ENCODE assay signal across 7 mouse cellular contexts in the genomic region with DNA sequence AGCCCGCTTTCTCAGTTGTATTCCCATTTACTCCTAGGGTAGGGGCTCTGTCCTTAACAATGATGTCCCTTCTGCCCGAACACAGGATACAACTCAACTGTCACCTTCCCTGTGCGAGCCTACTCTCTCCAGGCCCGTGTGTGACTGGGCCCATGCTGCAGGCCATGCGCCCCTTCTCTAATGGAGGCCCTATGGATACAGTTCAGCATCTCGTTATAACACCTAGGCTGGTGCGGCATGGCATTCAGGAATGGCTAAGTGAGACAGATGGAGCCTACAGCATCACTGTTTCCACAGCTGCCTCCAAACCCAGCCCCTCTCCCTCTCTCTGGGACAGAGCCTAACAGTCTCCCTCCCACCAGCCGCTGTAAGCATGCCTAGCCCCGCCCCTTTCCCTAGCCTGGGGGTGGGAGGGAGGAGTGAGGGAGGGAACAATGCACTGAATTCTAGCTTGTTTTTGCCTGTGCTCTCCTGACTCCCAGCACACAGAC. TPM values are rescaled to one million over a fixed set of nuclear protein-coding genes. Genes with fewer than 3 reads are reported as not detected.
DNase-seq lines count a peak whose midpoint lies in the region; ATAC-seq and TF ChIP-seq lines count a peak whose summit lies in the region.

No protein-coding gene starts in this region.

- H3K79me2 ChIP-seq in MEL (ENCODE audit: control insufficient read depth, insufficient read depth, low read length, poor library complexity) = no peaks in the 10 kb centered on the region

- no peak for TF ChIP-seq EP300 in MEL (IDR thresholded peaks at IDR 0.05; ENCODE audit: low read depth in 1 of 2, low read length in 2 of 2)

- peaks cover 0 to 5% of the 10 kb centered on the region in 2 experiments for H3K36me3 ChIP-seq in MEL (ENCODE audit: control insufficient read depth in 1 of 2, insufficient read depth in 2 of 2, low read length in 2 of 2)
- H3K36me3 ChIP-seq in limb, embryonic 12.5 days = peaks cover 43% of the 10 kb centered on the region

- H3K9ac ChIP-seq in MEL (ENCODE audit: control insufficient read depth, low read depth, low read length, poor library complexity, severe bottlenecking) = no peak overlapping the region
- peak overlapping the region; percentile 27; the same call in 1 of the 2 replicates for H3K9ac ChIP-seq in limb, embryonic 12.5 days (replicated peaks)

- ATAC-seq in limb, embryonic 12.5 days (ENCODE audit: insufficient number of reproducible peaks, insufficient read depth, low FRiP score, low TSS enrichment, low read depth) = peak; percentile 88

- no peak for TF ChIP-seq RAD21 in MEL (IDR thresholded peaks at IDR 0.05; ENCODE audit: low read depth, low read length)

- WGBS in bone marrow, adult 2 months = 53% methylated on average over 9 of the region's 9 CpGs
- 47% methylated on average over 9 of the region's 9 CpGs for WGBS in limb, embryonic 12.5 days

- no peak overlapping the region; the same call in 1 of the 2 replicates for H3K27ac ChIP-seq in MEL (ENCODE audit: control insufficient read depth, low read depth, low read length)
- H3K27ac ChIP-seq in bone marrow, adult 2 months (ENCODE audit: control insufficient read depth, insufficient read depth, low read depth, low read length, poor library complexity) = peak overlapping the region; percentile 59; the same call in 1 of the 2 replicates
- peak overlapping the region; percentile 88 for H3K27ac ChIP-seq in limb, embryonic 12.5 days

- no peak overlapping the region for H3K4me3 ChIP-seq in MEL (ENCODE audit: control insufficient read depth in 1 of 2, insufficient read depth in 1 of 2, low read depth in 2 of 2, low read length in 2 of 2)
- H3K4me3 ChIP-seq in bone marrow, adult 2 months (replicated peaks; ENCODE audit: control insufficient read depth, low read depth, low read length) = no peak overlapping the region
- H3K4me3 ChIP-seq in limb, embryonic 12.5 days (replicated peaks) = no peak overlapping the region

- H3K9me3 ChIP-seq in MEL (replicated peaks; ENCODE audit: insufficient read depth, low read length) = no peaks in the 10 kb centered on the region
- no peaks in the 10 kb centered on the region for H3K9me3 ChIP-seq in limb, embryonic 12.5 days

- TF ChIP-seq POLR2A in MEL (IDR thresholded peaks at IDR 0.05; ENCODE audit: control insufficient read depth in 1 of 2, insufficient read depth in 1 of 2, low read depth in 1 of 2, low read length in 2 of 2, poor library complexity in 1 of 2) = no peak
- TF ChIP-seq POLR2A in bone marrow, adult 2 months (IDR thresholded peaks at IDR 0.05; ENCODE audit: borderline replicate concordance, control insufficient read depth, low read depth, low read length) = no peak

- TF ChIP-seq CTCF in MEL (IDR thresholded peaks at IDR 0.05 in 2 of 3, conservative IDR thresholded peaks at IDR 0.05 in 1 of 3; ENCODE audit: control insufficient read depth in 1 of 3, insufficient read depth in 1 of 3, low read depth in 2 of 3, low read length in 3 of 3, poor library complexity in 1 of 3, severe bottlenecking in 1 of 3) = no peak
- TF ChIP-seq CTCF in bone marrow, adult 2 months (IDR thresholded peaks at IDR 0.05; ENCODE audit: control insufficient read depth, insufficient read depth, low read length) = no peak

- H3K4me2 ChIP-seq in limb, embryonic 12.5 days = no peak overlapping the region; the same call in 1 of the 2 replicates

- H3K27me3 ChIP-seq in MEL (ENCODE audit: control insufficient read depth in 1 of 2, insufficient read depth in 2 of 2, low read length in 2 of 2) = no peaks in the 10 kb centered on the region
- H3K27me3 ChIP-seq in limb, embryonic 12.5 days = no peaks in the 10 kb centered on the region

- peaks cover 0 to 11% of the 10 kb centered on the region in 2 experiments; a peak in 3 of 4 replicates for H3K4me1 ChIP-seq in MEL (ENCODE audit: control insufficient read depth in 1 of 2, insufficient read depth in 2 of 2, low read length in 2 of 2)
- peaks cover 4% of the 10 kb centered on the region for H3K4me1 ChIP-seq in bone marrow, adult 2 months (ENCODE audit: control insufficient read depth, insufficient read depth, low read length)
- H3K4me1 ChIP-seq in limb, embryonic 12.5 days (replicated peaks) = peaks cover 13% of the 10 kb centered on the region

- peak; percentile 48 for DNase-seq in MEL (ENCODE audit: low read depth, low spot score)
- peak; percentile 71 for DNase-seq in gastrocnemius, postnatal 14 days
- DNase-seq in induced T-regulatory cell, adult 2 months (ENCODE audit: low read depth) = peak; percentile 78
- DNase-seq in neural tube, embryonic 10.5 days (ENCODE audit: extremely low spot score, low spot score) = peak; percentile 74
- no peak for DNase-seq in cerebellum, postnatal 4 days (ENCODE audit: low spot score in 2 of 2)

- intact Hi-C loops in gastrocnemius, postnatal 14 days (cut with DNase I; ENCODE audit: low total_unique reads) = loop anchor here (10.0 kb wide), 2 partner anchors 146 to 446 kb away; no protein-coding TSS in a partner anchor

TF ChIP-seq in MEL, 35 proteins besides CTCF, POLR2A, EP300 and RAD21:
- TF ChIP-seq JUND (IDR thresholded peaks at IDR 0.05; ENCODE audit: low read depth, low read length) = no peak
- 0 out of 2 replicates have a peak, but pooled peaks have one; percentile 19 for TF ChIP-seq POLR2AphosphoS5 (IDR thresholded peaks at IDR 0.05; ENCODE audit: borderline replicate concordance, low read depth, low read length)

RNA-seq across cellular contexts. Expression of gene Wdr73, which starts 12.0 kb away (rescaled TPM):
- total RNA-seq in MEL (2012; rRNA removed) = 58.0 and 67.0 TPM in 2 replicates
- 10 to 100 TPM in 1 of 2 experiments, not detected in 1; 57.8 TPM for polyA plus RNA-seq in MEL (2012; ENCODE audit: insufficient read depth in 1 of 2, insufficient read length in 2 of 2, low read depth in 1 of 2, low replicate concordance in 2 of 2, missing spikeins in 1 of 2)
- 11.1 and 12.8 TPM in 2 replicates for polyA plus RNA-seq in bone marrow, adult 2 months (2011; ENCODE audit: insufficient read depth, insufficient read length, low replicate concordance, missing spikeins)
- total RNA-seq in gastrocnemius, postnatal 14 days (2021) = 1 to 10 TPM; 3.7 to 4.1 TPM
- 35.2 and 35.3 TPM in 2 replicates for polyA plus RNA-seq in limb, embryonic 12.5 days (2016; fragmentation: Nextera tagmentation; extraction: Ambion mirVana)

RNA-seq across cellular contexts. Expression of gene Nmb, which starts 15.8 kb away (rescaled TPM):
- total RNA-seq in MEL (2012; rRNA removed) = 4.4 and 4.7 TPM in 2 replicates
- polyA plus RNA-seq in MEL (2012; ENCODE audit: insufficient read depth in 1 of 2, insufficient read length in 2 of 2, low read depth in 1 of 2, low replicate concordance in 2 of 2, missing spikeins in 1 of 2) = 1 to 10 TPM in 1 of 2 experiments, not detected in 1; 4.6 TPM
- 5.4 and 21.2 TPM in 2 replicates for polyA plus RNA-seq in bone marrow, adult 2 months (2011; ENCODE audit: insufficient read depth, insufficient read length, low replicate concordance, missing spikeins)
- total RNA-seq in gastrocnemius, postnatal 14 days (2021) = 1 to 10 TPM; 1.7 to 4.5 TPM
- polyA plus RNA-seq in limb, embryonic 12.5 days (2016; fragmentation: Nextera tagmentation; extraction: Ambion mirVana) = 7.6 and 9.2 TPM in 2 replicates

RNA-seq across cellular contexts. Expression of gene Zscan2, which starts 28.3 kb away (rescaled TPM):
- 1.1 and 1.2 TPM in 2 replicates for total RNA-seq in MEL (2012; rRNA removed)
- polyA plus RNA-seq in MEL (2012; ENCODE audit: insufficient read depth in 1 of 2, insufficient read length in 2 of 2, low read depth in 1 of 2, low replicate concordance in 2 of 2, missing spikeins in 1 of 2) = 1 to 10 TPM in 1 of 2 experiments, not detected in 1; 2.4 TPM
- 1.9 and 6.1 TPM in 2 replicates for polyA plus RNA-seq in bone marrow, adult 2 months (2011; ENCODE audit: insufficient read depth, insufficient read length, low replicate concordance, missing spikeins)
- 1 to 10 TPM; 1.5 to 2.8 TPM for total RNA-seq in gastrocnemius, postnatal 14 days (2021)
- polyA plus RNA-seq in limb, embryonic 12.5 days (2016; fragmentation: Nextera tagmentation; extraction: Ambion mirVana) = 5.1 and 6.2 TPM in 2 replicates

RNA-seq across cellular contexts. Expression of gene Sec11a, which starts 58.5 kb away (rescaled TPM):
- total RNA-seq in MEL (2012; rRNA removed) = 132 and 144 TPM in 2 replicates
- 100 to 1,000 TPM in 1 of 2 experiments, not detected in 1; 114 TPM for polyA plus RNA-seq in MEL (2012; ENCODE audit: insufficient read depth in 1 of 2, insufficient read length in 2 of 2, low read depth in 1 of 2, low replicate concordance in 2 of 2, missing spikeins in 1 of 2)
- polyA plus RNA-seq in bone marrow, adult 2 months (2011; ENCODE audit: insufficient read depth, insufficient read length, low replicate concordance, missing spikeins) = 44.5 and 47.9 TPM in 2 replicates
- total RNA-seq in gastrocnemius, postnatal 14 days (2021) = 10 to 100 TPM; 30.9 to 37.2 TPM
- polyA plus RNA-seq in limb, embryonic 12.5 days (2016; fragmentation: Nextera tagmentation; extraction: Ambion mirVana) = 199 and 203 TPM in 2 replicates

Comparison
In these comparisons a context has a peak if more than half of its experiments do, and no peak if none do; other contexts are left out.
1. DNase-seq: peak in MEL (single experiment), gastrocnemius, postnatal 14 days (single experiment), induced T-regulatory cell, adult 2 months (single experiment) and neural tube, embryonic 10.5 days (single experiment); none in cerebellum, postnatal 4 days (0 of 2).